Mouse (Mus musculus): Measurements from ENCODE around the gene Col16a1. TPM values are rescaled to one million over a fixed set of nuclear protein-coding genes. Genes with fewer than 3 reads are reported as not detected.

Gene Col16a1
- polyA plus RNA-seq, 1 experiment from 2014 or later: 3.8 TPM

Other genes with a start within 250 kb of the Col16a1 start
- gene Ptp4a2, start 236.6 kb upstream of the Col16a1 start, polyA plus RNA-seq (2016; fragmentation: Nextera tagmentation; extraction: Ambion mirVana): 307 and 309 TPM in 2 replicates
- gene Spocd1, start 118.6 kb upstream of the Col16a1 start, polyA plus RNA-seq (2016; fragmentation: Nextera tagmentation; extraction: Ambion mirVana): not detected in 2 replicates
- 1.6 and 2.0 TPM in 2 replicates for gene Adgrb2, start 63.0 kb upstream of the Col16a1 start, polyA plus RNA-seq (2016; fragmentation: Nextera tagmentation; extraction: Ambion mirVana)
- 74.0 and 76.9 TPM in 2 replicates for gene Pef1, start 54.7 kb downstream of the Col16a1 start, polyA plus RNA-seq (2016; fragmentation: Nextera tagmentation; extraction: Ambion mirVana)
- 0.23 and 0.31 TPM in 2 replicates for gene Hcrtr1, start 91.5 kb downstream of the Col16a1 start, polyA plus RNA-seq (2016; fragmentation: Nextera tagmentation; extraction: Ambion mirVana)
- gene Tinagl1, start 127.3 kb downstream of the Col16a1 start, polyA plus RNA-seq (2016; fragmentation: Nextera tagmentation; extraction: Ambion mirVana): 7.4 and 7.5 TPM in 2 replicates
- gene Gm853, start 174.6 kb downstream of the Col16a1 start, polyA plus RNA-seq (2016; fragmentation: Nextera tagmentation; extraction: Ambion mirVana): 0.31 TPM in 1 of 2 replicates, not detected in the other
- 40.1 and 59.3 TPM in 2 replicates for gene Serinc2, start 231.4 kb downstream of the Col16a1 start, polyA plus RNA-seq (2016; fragmentation: Nextera tagmentation; extraction: Ambion mirVana)